Comparison of ENCODE assay signal across 8 mouse cellular contexts in the genomic region with DNA sequence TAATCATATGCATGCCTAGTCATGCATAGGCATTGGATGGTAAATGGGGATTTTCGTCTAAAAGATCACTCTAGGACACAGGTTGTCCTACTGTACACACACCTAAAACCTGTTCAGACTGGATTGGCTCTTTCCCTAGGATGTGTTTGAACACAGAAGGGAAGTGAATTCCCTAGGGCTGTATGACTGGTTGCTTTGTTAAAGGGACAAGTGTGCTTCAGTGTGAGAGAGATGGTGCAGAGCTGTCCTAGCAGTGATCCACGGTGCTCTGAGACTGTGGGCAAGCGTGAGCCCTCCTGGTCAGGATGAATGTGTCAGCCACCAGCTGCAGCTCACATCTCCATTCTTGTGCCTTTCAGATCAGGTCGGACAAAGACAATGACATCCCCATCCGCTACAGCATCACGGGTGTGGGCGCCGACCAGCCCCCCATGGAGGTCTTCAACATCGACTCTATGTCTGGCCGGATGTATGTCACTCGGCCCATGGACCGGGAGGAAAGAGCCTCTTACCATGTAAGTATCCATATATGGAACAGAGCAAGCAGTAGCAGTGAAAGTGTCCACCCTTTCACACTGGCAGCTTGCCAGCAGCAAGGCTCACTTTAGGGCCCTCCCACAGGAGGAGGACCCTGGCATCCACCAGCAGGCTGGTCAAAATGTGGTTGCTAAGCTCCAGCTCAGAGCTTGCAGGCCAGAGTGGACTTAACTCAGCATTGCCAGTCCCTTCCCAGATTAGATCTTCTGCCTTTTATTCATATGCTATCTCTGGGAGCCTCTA.
DNase-seq lines count a peak whose midpoint lies in the region; ATAC-seq lines count a peak whose summit lies in the region.

No protein-coding gene starts in this region.

- H3K27ac ChIP-seq in embryonic facial prominence, embryonic 12.5 days: no peak overlapping the region
- H3K27ac ChIP-seq in embryonic facial prominence, embryonic 10.5 days (replicated peaks): no peak overlapping the region
- H3K27ac ChIP-seq in heart, embryonic 16.5 days (ENCODE audit: low read length): peak overlapping the region; percentile 52
- H3K27ac ChIP-seq in lung, embryonic 16.5 days (ENCODE audit: low read length): 0 out of 2 replicates have a peak overlapping the region, but pooled peaks have one; percentile 19

- no peaks in the 10 kb centered on the region for H3K9me3 ChIP-seq in embryonic facial prominence, embryonic 12.5 days
- H3K9me3 ChIP-seq in embryonic facial prominence, embryonic 10.5 days: no peaks in the 10 kb centered on the region
- H3K9me3 ChIP-seq in heart, embryonic 16.5 days (replicated peaks; ENCODE audit: control insufficient read depth, low read length): no peaks in the 10 kb centered on the region
- no peaks in the 10 kb centered on the region for H3K9me3 ChIP-seq in lung, embryonic 16.5 days (ENCODE audit: control insufficient read depth, low read length)

- H3K36me3 ChIP-seq in embryonic facial prominence, embryonic 12.5 days: no peaks in the 10 kb centered on the region
- H3K36me3 ChIP-seq in embryonic facial prominence, embryonic 10.5 days (replicated peaks): no peaks in the 10 kb centered on the region
- no peaks in the 10 kb centered on the region for H3K36me3 ChIP-seq in heart, embryonic 16.5 days (ENCODE audit: control insufficient read depth, insufficient read depth)
- no peaks in the 10 kb centered on the region for H3K36me3 ChIP-seq in lung, embryonic 16.5 days (ENCODE audit: control insufficient read depth, insufficient read depth, low read length)

- 77% methylated on average over 12 of the region's 12 CpGs for WGBS in embryonic facial prominence, embryonic 12.5 days
- 81% methylated on average over 12 of the region's 12 CpGs for WGBS in embryonic facial prominence, embryonic 10.5 days
- 48% methylated on average over 12 of the region's 12 CpGs for WGBS in heart, embryonic 16.5 days
- 45% methylated on average over 12 of the region's 12 CpGs for WGBS in lung, embryonic 16.5 days

- H3K4me2 ChIP-seq in embryonic facial prominence, embryonic 12.5 days (replicated peaks): no peak overlapping the region
- H3K4me2 ChIP-seq in heart, embryonic 16.5 days (ENCODE audit: low read depth, low read length): no peak overlapping the region
- H3K4me2 ChIP-seq in lung, embryonic 16.5 days (ENCODE audit: low read depth, low read length): no peak overlapping the region

- no peak overlapping the region for H3K4me3 ChIP-seq in embryonic facial prominence, embryonic 12.5 days
- H3K4me3 ChIP-seq in embryonic facial prominence, embryonic 10.5 days: no peak overlapping the region
- H3K4me3 ChIP-seq in heart, embryonic 16.5 days (ENCODE audit: low read length): no peak overlapping the region
- H3K4me3 ChIP-seq in lung, embryonic 16.5 days (ENCODE audit: low read length): no peak overlapping the region

- H3K9ac ChIP-seq in embryonic facial prominence, embryonic 12.5 days: no peak overlapping the region
- H3K9ac ChIP-seq in heart, embryonic 16.5 days (ENCODE audit: low read length): no peak overlapping the region; the same call in 1 of the 2 replicates
- no peak overlapping the region for H3K9ac ChIP-seq in lung, embryonic 16.5 days (ENCODE audit: low read length)

- peak; percentile 61; the same call in 1 of the 2 replicates for ATAC-seq in embryonic facial prominence, embryonic 12.5 days (ENCODE audit: insufficient number of reproducible peaks, insufficient read depth, low FRiP score, low TSS enrichment)
- ATAC-seq in heart, embryonic 16.5 days (replicated peaks; ENCODE audit: extremely low read depth, insufficient read depth, low FRiP score): peak; percentile 94
- ATAC-seq in lung, embryonic 16.5 days (ENCODE audit: low read depth): peak; percentile 94
- ATAC-seq in monocyte, adult 5-6 weeks (replicated peaks; ENCODE audit: insufficient number of reproducible peaks, low FRiP score, low TSS enrichment, poor library complexity, severe bottlenecking): no peak

- peaks cover 34% of the 10 kb centered on the region for H3K4me1 ChIP-seq in embryonic facial prominence, embryonic 12.5 days
- H3K4me1 ChIP-seq in embryonic facial prominence, embryonic 10.5 days: peaks cover 30% of the 10 kb centered on the region
- H3K4me1 ChIP-seq in heart, embryonic 16.5 days (ENCODE audit: control insufficient read depth, insufficient read depth, low read length): peaks cover 9% of the 10 kb centered on the region
- 0 out of 2 replicates have a peak, but pooled peaks cover 4% of the 10 kb centered on the region for H3K4me1 ChIP-seq in lung, embryonic 16.5 days (replicated peaks; ENCODE audit: control insufficient read depth, insufficient read depth, low read length)

- DNase-seq in embryonic facial prominence, embryonic 10.5 days (ENCODE audit: low spot score): no peak
- DNase-seq in 3T3-L1 (ENCODE audit: low read depth, low spot score): peak; percentile 22
- no peak for DNase-seq in thymus, postnatal 0 days (ENCODE audit: low spot score)
- no peak for DNase-seq in left cerebral cortex, adult 11 months (ENCODE audit: low spot score)

- peaks cover 4% of the 10 kb centered on the region; the same call in 1 of the 2 replicates for H3K27me3 ChIP-seq in embryonic facial prominence, embryonic 12.5 days
- peaks cover 6% of the 10 kb centered on the region for H3K27me3 ChIP-seq in embryonic facial prominence, embryonic 10.5 days (replicated peaks; ENCODE audit: low read depth, poor library complexity, severe bottlenecking)
- H3K27me3 ChIP-seq in heart, embryonic 16.5 days (ENCODE audit: control insufficient read depth, insufficient read depth, low read length): no peaks in the 10 kb centered on the region
- no peaks in the 10 kb centered on the region for H3K27me3 ChIP-seq in lung, embryonic 16.5 days (ENCODE audit: control insufficient read depth, insufficient read depth, low read depth, low read length)

Comparison
In these comparisons a context has a peak if more than half of its experiments do, and no peak if none do; other contexts are left out.
1. H3K27ac ChIP-seq: peak in heart, embryonic 16.5 days (single experiment) and lung, embryonic 16.5 days (single experiment); none in embryonic facial prominence, embryonic 12.5 days (single experiment) and embryonic facial prominence, embryonic 10.5 days (single experiment).